ENCODE assay signal across 31 mouse cellular contexts in the genomic region with DNA sequence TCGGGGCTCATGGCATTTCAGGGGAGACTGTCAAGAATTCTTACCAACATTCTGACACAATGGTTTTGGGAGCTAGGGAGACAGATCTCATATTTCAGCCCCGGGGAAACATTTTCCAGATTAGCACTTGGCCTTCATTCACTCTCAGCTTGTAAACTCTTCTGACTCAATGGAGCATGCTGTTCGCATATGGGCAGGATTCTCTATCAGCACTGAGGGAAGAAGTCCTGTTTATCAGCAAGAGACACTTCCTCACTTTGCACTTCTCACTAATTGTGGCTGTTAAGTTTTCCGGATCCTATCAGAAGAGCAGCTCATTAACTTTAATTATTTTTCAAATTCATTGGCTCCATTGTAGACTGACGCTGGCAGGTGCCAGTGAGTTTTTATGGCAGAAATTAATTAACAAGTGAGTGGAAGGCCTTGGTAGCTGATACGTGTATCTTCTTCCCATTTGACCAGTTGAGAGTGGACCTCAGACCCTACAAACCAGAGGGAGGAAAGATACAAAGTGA. TPM values are rescaled to one million over a fixed set of nuclear protein-coding genes. Genes with fewer than 3 reads are reported as not detected.
DNase-seq lines count a peak whose midpoint lies in the region; ATAC-seq and TF ChIP-seq lines count a peak whose summit lies in the region.
"Had no signal": no experiment of that assay in that cellular context is flagged by ENCODE, and none has a peak within 500 bp of the region (broad histone marks: within the 10 kb centered on the region; RNA-seq: fewer than 3 reads in every experiment).

No protein-coding gene starts in this region.

- H3K9ac ChIP-seq in hindbrain, postnatal 0 days (replicated peaks; ENCODE audit: low read length): no peak overlapping the region
- no peak overlapping the region for H3K9ac ChIP-seq in hindbrain, embryonic 13.5 days
- H3K9ac ChIP-seq in MEL (ENCODE audit: control insufficient read depth, low read depth, low read length, poor library complexity, severe bottlenecking): no peak overlapping the region
- no peak overlapping the region for H3K9ac ChIP-seq in neural tube, embryonic 14.5 days (replicated peaks; ENCODE audit: low read depth, low read length)
- H3K9ac ChIP-seq: embryonic facial prominence, embryonic 13.5 days; forebrain, embryonic 12.5 days; forebrain, embryonic 15.5 days; heart, embryonic 13.5 days; hindbrain, embryonic 12.5 days had no signal

- WGBS in hindbrain, postnatal 0 days: 63% methylated on average over 6 of the region's 6 CpGs
- 80% methylated on average over 6 of the region's 6 CpGs for WGBS in hindbrain, embryonic 13.5 days
- 62% methylated on average over 6 of the region's 6 CpGs for WGBS in neural tube, embryonic 14.5 days

- TF ChIP-seq EP300 in MEL (IDR thresholded peaks at IDR 0.05; ENCODE audit: low read depth in 1 of 2, low read length in 2 of 2): peak; percentile 75 to 88

- no peaks in the 10 kb centered on the region for H3K36me3 ChIP-seq in hindbrain, postnatal 0 days (ENCODE audit: insufficient read depth, low read length)
- no peaks in the 10 kb centered on the region for H3K36me3 ChIP-seq in hindbrain, embryonic 13.5 days
- peaks cover 0 to 7% of the 10 kb centered on the region in 2 experiments; a peak in 2 of 4 replicates for H3K36me3 ChIP-seq in MEL (ENCODE audit: control insufficient read depth in 1 of 2, insufficient read depth in 2 of 2, low read length in 2 of 2)
- H3K36me3 ChIP-seq in neural tube, embryonic 14.5 days (ENCODE audit: control insufficient read depth, insufficient read depth, low read length): no peaks in the 10 kb centered on the region
- H3K36me3 ChIP-seq: embryonic facial prominence, embryonic 10.5 days; embryonic facial prominence, embryonic 13.5 days; forebrain, embryonic 12.5 days; forebrain, embryonic 15.5 days; heart, embryonic 10.5 days; heart, embryonic 13.5 days; hindbrain, embryonic 12.5 days had no signal

- no peak for TF ChIP-seq POLR2A in MEL (IDR thresholded peaks at IDR 0.05; ENCODE audit: control insufficient read depth in 1 of 2, insufficient read depth in 1 of 2, low read depth in 1 of 2, low read length in 2 of 2, poor library complexity in 1 of 2)

- H3K4me1 ChIP-seq in hindbrain, postnatal 0 days (ENCODE audit: insufficient read depth, low read length): no peaks in the 10 kb centered on the region; the same call in 1 of the 2 replicates
- H3K4me1 ChIP-seq in hindbrain, embryonic 13.5 days (replicated peaks): peaks cover 14% of the 10 kb centered on the region
- H3K4me1 ChIP-seq in MEL (ENCODE audit: control insufficient read depth in 1 of 2, insufficient read depth in 2 of 2, low read length in 2 of 2): peaks cover 0 to 10% of the 10 kb centered on the region in 2 experiments; a peak in 2 of 4 replicates
- peaks cover 20% of the 10 kb centered on the region for H3K4me1 ChIP-seq in neural tube, embryonic 14.5 days (ENCODE audit: control insufficient read depth, insufficient read depth, low read length)
- H3K4me1 ChIP-seq: embryonic facial prominence, embryonic 13.5 days; forebrain, embryonic 12.5 days; heart, embryonic 10.5 days; heart, embryonic 13.5 days had no signal

- H3K27me3 ChIP-seq in hindbrain, postnatal 0 days (ENCODE audit: insufficient read depth, low read length): no peaks in the 10 kb centered on the region
- no peaks in the 10 kb centered on the region for H3K27me3 ChIP-seq in hindbrain, embryonic 13.5 days
- peaks cover 0 to 2% of the 10 kb centered on the region in 2 experiments; a peak in 3 of 4 replicates for H3K27me3 ChIP-seq in MEL (ENCODE audit: control insufficient read depth in 1 of 2, insufficient read depth in 2 of 2, low read length in 2 of 2)
- H3K27me3 ChIP-seq in neural tube, embryonic 14.5 days (ENCODE audit: control insufficient read depth, insufficient read depth, low read length): no peaks in the 10 kb centered on the region
- H3K27me3 ChIP-seq: embryonic facial prominence, embryonic 13.5 days; forebrain, embryonic 12.5 days; forebrain, embryonic 15.5 days; heart, embryonic 13.5 days; hindbrain, embryonic 12.5 days; Patski had no signal

- no peak for ATAC-seq in hindbrain, postnatal 0 days
- ATAC-seq in hindbrain, embryonic 13.5 days (ENCODE audit: low FRiP score): no peak
- ATAC-seq in neural tube, embryonic 14.5 days (ENCODE audit: low read depth): peak; percentile 44; the same call in 1 of the 2 replicates
- no peak for ATAC-seq in activated CD4-positive, CD25-positive, alpha-beta regulatory T cell, adult 4 months
- ATAC-seq: CD4-positive, CD25-positive, alpha-beta regulatory T cell, adult 4 months; forebrain, embryonic 15.5 days; hindbrain, embryonic 16.5 days; inflammation-experienced regulatory T-cells, adult 6 months; intestine, embryonic 16.5 days; Patski had no signal

- H3K79me2 ChIP-seq in MEL (ENCODE audit: control insufficient read depth, insufficient read depth, low read length, poor library complexity): no peaks in the 10 kb centered on the region

- no peak overlapping the region for H3K4me2 ChIP-seq in hindbrain, postnatal 0 days (ENCODE audit: low read depth, low read length)
- H3K4me2 ChIP-seq in hindbrain, embryonic 13.5 days: no peak overlapping the region
- no peak overlapping the region for H3K4me2 ChIP-seq in neural tube, embryonic 14.5 days (ENCODE audit: low read depth, low read length)
- H3K4me2 ChIP-seq: embryonic facial prominence, embryonic 13.5 days; forebrain, embryonic 12.5 days; forebrain, embryonic 15.5 days; heart, embryonic 13.5 days; hindbrain, embryonic 12.5 days had no signal

- TF ChIP-seq CTCF in hindbrain, postnatal 0 days (IDR thresholded peaks at IDR 0.05; ENCODE audit: low read depth): no peak
- no peak for TF ChIP-seq CTCF in MEL (IDR thresholded peaks at IDR 0.05 in 2 of 3, conservative IDR thresholded peaks at IDR 0.05 in 1 of 3; ENCODE audit: control insufficient read depth in 1 of 3, insufficient read depth in 1 of 3, low read depth in 2 of 3, low read length in 3 of 3, poor library complexity in 1 of 3, severe bottlenecking in 1 of 3)

- H3K27ac ChIP-seq in hindbrain, postnatal 0 days: no peak overlapping the region
- H3K27ac ChIP-seq in hindbrain, embryonic 13.5 days: no peak overlapping the region
- H3K27ac ChIP-seq in MEL (ENCODE audit: control insufficient read depth, low read depth, low read length): no peak overlapping the region
- no peak overlapping the region for H3K27ac ChIP-seq in neural tube, embryonic 14.5 days (ENCODE audit: low read depth, low read length)
- H3K27ac ChIP-seq: embryonic facial prominence, embryonic 10.5 days; embryonic facial prominence, embryonic 13.5 days; forebrain, embryonic 12.5 days; forebrain, embryonic 15.5 days; heart, adult 2 months; heart, embryonic 10.5 days; heart, embryonic 13.5 days; hindbrain, embryonic 12.5 days had no signal

- DNase-seq in hindbrain, postnatal 0 days (ENCODE audit: low spot score): peak; percentile 19
- DNase-seq in MEL (ENCODE audit: low read depth, low spot score): peak; percentile 74
- peak; percentile 75 for DNase-seq in Muller cell, postnatal 12 days (ENCODE audit: inconsistent ontology term)
- DNase-seq in thymus, postnatal 10 days (ENCODE audit: low spot score in 2 of 2): no peak
- DNase-seq: adrenal gland, adult 2 months; adrenal gland, postnatal 14 days; cerebellum, adult 18-20 months; cerebellum, adult 9-10 months; cerebellum, postnatal 36 days; embryo, embryonic 11 days; gastrocnemius, postnatal 25 days; heart, adult 2 months had no signal

- H3K9me3 ChIP-seq in hindbrain, postnatal 0 days (ENCODE audit: low read length): no peaks in the 10 kb centered on the region
- H3K9me3 ChIP-seq in hindbrain, embryonic 13.5 days: no peaks in the 10 kb centered on the region
- H3K9me3 ChIP-seq in MEL (replicated peaks; ENCODE audit: insufficient read depth, low read length): no peaks in the 10 kb centered on the region
- H3K9me3 ChIP-seq in neural tube, embryonic 14.5 days (ENCODE audit: control insufficient read depth, low read length): no peaks in the 10 kb centered on the region
- H3K9me3 ChIP-seq: embryonic facial prominence, embryonic 10.5 days; embryonic facial prominence, embryonic 13.5 days; forebrain, embryonic 12.5 days; forebrain, embryonic 15.5 days; heart, embryonic 10.5 days; heart, embryonic 13.5 days; hindbrain, embryonic 12.5 days had no signal

- no peak overlapping the region for H3K4me3 ChIP-seq in hindbrain, postnatal 0 days (ENCODE audit: low read length)
- no peak overlapping the region for H3K4me3 ChIP-seq in hindbrain, embryonic 13.5 days
- H3K4me3 ChIP-seq in MEL (ENCODE audit: control insufficient read depth in 1 of 2, insufficient read depth in 1 of 2, low read depth in 2 of 2, low read length in 2 of 2): no peak overlapping the region
- no peak overlapping the region for H3K4me3 ChIP-seq in neural tube, embryonic 14.5 days (ENCODE audit: low read depth, low read length)
- H3K4me3 ChIP-seq: embryonic facial prominence, embryonic 10.5 days; embryonic facial prominence, embryonic 13.5 days; erythroblast, embryonic 14.5 days; forebrain, embryonic 12.5 days; forebrain, embryonic 15.5 days; heart, adult 2 months; heart, embryonic 10.5 days; heart, embryonic 13.5 days; hindbrain, embryonic 12.5 days had no signal

- no peak for TF ChIP-seq RAD21 in MEL (IDR thresholded peaks at IDR 0.05; ENCODE audit: low read depth, low read length)

TF ChIP-seq in MEL, 35 proteins besides CTCF, POLR2A, EP300 and RAD21 (continues in another document):
- TF ChIP-seq CHD2 (IDR thresholded peaks at IDR 0.05; ENCODE audit: low read length) (no peak), CHD1 (IDR thresholded peaks at IDR 0.05; ENCODE audit: low read depth, low read length) (no peak)

RNA-seq across cellular contexts. Expression of a gene that starts 16.1 kb away (rescaled TPM):
- total RNA-seq in hindbrain, postnatal 0 days (2014; rRNA removed): 82.6 and 84.0 TPM in 2 replicates
- polyA plus RNA-seq in hindbrain, postnatal 0 days (2015; fragmentation: Nextera tagmentation; extraction: Ambion mirVana): 136 and 144 TPM in 2 replicates
- polyA plus RNA-seq in hindbrain, embryonic 13.5 days (2015; fragmentation: Nextera tagmentation; extraction: Ambion mirVana): 118 and 127 TPM in 2 replicates
- total RNA-seq in MEL (2012; rRNA removed): 74.7 and 81.8 TPM in 2 replicates
- 100 to 1,000 TPM; 124 to 132 TPM for polyA plus RNA-seq in MEL (2012; ENCODE audit: insufficient read depth in 1 of 2, insufficient read length in 2 of 2, low read depth in 1 of 2, low replicate concordance in 2 of 2, missing spikeins in 1 of 2)
- polyA plus RNA-seq in neural tube, embryonic 14.5 days (2014; fragmentation: Nextera tagmentation; extraction: Ambion mirVana): 130 and 136 TPM in 2 replicates
- polyA plus RNA-seq in activated CD4-positive, CD25-positive, alpha-beta regulatory T cell, adult 4 months (2017; shearing (Covaris generic)): 10 to 100 TPM; 44.7 to 48.2 TPM

RNA-seq across cellular contexts. Expression of a gene that starts 16.6 kb away (rescaled TPM):
- 0.47 and 0.58 TPM in 2 replicates for total RNA-seq in hindbrain, postnatal 0 days (2014; rRNA removed)
- 3.4 and 4.8 TPM in 2 replicates for polyA plus RNA-seq in hindbrain, postnatal 0 days (2015; fragmentation: Nextera tagmentation; extraction: Ambion mirVana)
- polyA plus RNA-seq in hindbrain, embryonic 13.5 days (2015; fragmentation: Nextera tagmentation; extraction: Ambion mirVana): 3.1 and 3.7 TPM in 2 replicates
- 0.52 and 0.81 TPM in 2 replicates for total RNA-seq in MEL (2012; rRNA removed)
- under 1 TPM in 1 of 2 experiments, not detected in 1; 0.24 TPM for polyA plus RNA-seq in MEL (2012; ENCODE audit: insufficient read depth in 1 of 2, insufficient read length in 2 of 2, low read depth in 1 of 2, low replicate concordance in 2 of 2, missing spikeins in 1 of 2)
- 5.0 and 5.6 TPM in 2 replicates for polyA plus RNA-seq in neural tube, embryonic 14.5 days (2014; fragmentation: Nextera tagmentation; extraction: Ambion mirVana)
- polyA plus RNA-seq in activated CD4-positive, CD25-positive, alpha-beta regulatory T cell, adult 4 months (2017; shearing (Covaris generic)): not detected
- total RNA-seq: adrenal gland, adult 2 months; adrenal gland, postnatal 14 days; gastrocnemius, adult 8-10 months; gastrocnemius, postnatal 25 days; heart, adult 2 months; heart, postnatal 25 days; hematopoietic stem cell, adult 5-6 weeks had no signal
- polyA plus RNA-seq: CD4-positive, CD25-positive, alpha-beta regulatory T cell, adult 4 months; erythroblast, embryonic 14.5 days; heart, adult 2 months; inflammation-experienced regulatory T-cells, adult 6 months had no signal

Comparison
In these comparisons a context has a peak if more than half of its experiments do, and no peak if none do; other contexts are left out.
1. DNase-seq: peak in hindbrain, postnatal 0 days (single experiment), MEL (single experiment) and Muller cell, postnatal 12 days (single experiment); none in thymus, postnatal 10 days (0 of 2).